Mouse (Mus musculus): ENCODE data around the gene Vpreb2.
"Not testable (repeated sequence)": the region's sequence is repeated elsewhere in the genome, so short reads cannot be mapped to it uniquely, and the experiment has no call there.

The Vpreb2 gene

GRCm38 (mm10) chr16:17980128-17980527 is at the start of gene Vpreb2:
Gene Vpreb2, plus strand, starts transcription at chr16:17980428.
- no peak for DNase-seq (ENCODE audit: low spot score)

GRCm38 (mm10) chr16:17931906-17932460 is 48.2 kb upstream of the Vpreb2 start:
- DNase-seq (ENCODE audit: low spot score): no peak

- DNase-seq (ENCODE audit: low spot score): no peak
These were observed 46.4 kb upstream of the Vpreb2 start for GRCm38 (mm10) chr16:17933594-17934444.

GRCm38 (mm10) chr16:17934445-17934910 is 45.8 kb upstream of the Vpreb2 start:
- no peak for DNase-seq (ENCODE audit: low spot score)

- DNase-seq (ENCODE audit: low spot score): no peak
These were observed 43.5 kb upstream of the Vpreb2 start for GRCm38 (mm10) chr16:17936776-17937175.

- DNase-seq (ENCODE audit: low spot score): no peak
These were observed 42.0 kb upstream of the Vpreb2 start for GRCm38 (mm10) chr16:17938187-17938586.

GRCm38 (mm10) chr16:17938821-17939220 is 41.4 kb upstream of the Vpreb2 start:
- DNase-seq (ENCODE audit: low spot score): no peak

- no peak for DNase-seq (ENCODE audit: low spot score)
These were observed 40.9 kb upstream of the Vpreb2 start for GRCm38 (mm10) chr16:17939255-17939751.

- no peak for DNase-seq (ENCODE audit: low spot score)
These were observed 36.8 kb upstream of the Vpreb2 start for GRCm38 (mm10) chr16:17943466-17943865.

GRCm38 (mm10) chr16:17945081-17945831 is 35.0 kb upstream of the Vpreb2 start:
- DNase-seq (ENCODE audit: low spot score): no peak

GRCm38 (mm10) chr16:17949421-17949877 is 30.8 kb upstream of the Vpreb2 start:
- DNase-seq (ENCODE audit: low spot score): no peak

GRCm38 (mm10) chr16:17950068-17950467 is 30.2 kb upstream of the Vpreb2 start:
- no peak for DNase-seq (ENCODE audit: low spot score)

- no peak for DNase-seq (ENCODE audit: low spot score)
These were observed 28.6 kb upstream of the Vpreb2 start for GRCm38 (mm10) chr16:17951618-17952017.

- not testable (repeated sequence) for DNase-seq (ENCODE audit: low spot score)
These were observed 24.1 kb upstream of the Vpreb2 start for GRCm38 (mm10) chr16:17956052-17956638.

- DNase-seq (ENCODE audit: low spot score): no peak
These were observed 18.1 kb upstream of the Vpreb2 start for GRCm38 (mm10) chr16:17962091-17962490.

GRCm38 (mm10) chr16:17971853-17972252 is 8.4 kb upstream of the Vpreb2 start:
- DNase-seq (ENCODE audit: low spot score): no peak

GRCm38 (mm10) chr16:17977840-17978239 is 2.4 kb upstream of the Vpreb2 start:
- DNase-seq (ENCODE audit: low spot score): not testable (repeated sequence)

- no peak for DNase-seq (ENCODE audit: low spot score)
These were observed 3.0 kb downstream of the Vpreb2 start for GRCm38 (mm10) chr16:17983201-17983600.

- no peak for DNase-seq (ENCODE audit: low spot score)
These were observed 4.0 kb downstream of the Vpreb2 start for GRCm38 (mm10) chr16:17984231-17984630.

GRCm38 (mm10) chr16:17985078-17985477 is 4.8 kb downstream of the Vpreb2 start:
- no peak for DNase-seq (ENCODE audit: low spot score)

GRCm38 (mm10) chr16:17986456-17987132 is 6.4 kb downstream of the Vpreb2 start:
- DNase-seq (ENCODE audit: low spot score): peak; percentile 18

Data from ovary, adult 18-20 months (tissue).